Mouse (Mus musculus): ENCODE data around the gene Fam234a. TPM values are rescaled to one million over a fixed set of nuclear protein-coding genes. Genes with fewer than 3 reads are reported as not detected.

Fam234a gene
- polyA plus RNA-seq, 1 experiment from 2014 or later = 48.1 TPM

GRCm38 (mm10) chr17:26232863-26233262 lies 11.2 kb downstream of the Fam234a start:
- 0 out of 2 replicates have a peak, but pooled peaks cover 3% of the 10 kb centered on the region for H3K9me3 ChIP-seq (ENCODE audit: control insufficient read depth, low read length)
- ATAC-seq (ENCODE audit: insufficient number of reproducible peaks, insufficient read depth, low FRiP score, low read depth) = no peak

GRCm38 (mm10) chr17:26231156-26231555 lies 12.9 kb downstream of the Fam234a start:
- no peak overlapping the region for H3K4me2 ChIP-seq (ENCODE audit: low read length)
- H3K4me1 ChIP-seq (ENCODE audit: control insufficient read depth in 2 of 2, insufficient read depth in 2 of 2, low read length in 2 of 2) = no peaks in the 10 kb centered on the region
- H3K4me3 ChIP-seq (ENCODE audit: control insufficient read depth in 1 of 2, insufficient read depth in 1 of 2, low read depth in 1 of 2, low read length in 2 of 2) = no peak overlapping the region
- H3K27ac ChIP-seq (replicated peaks in 1 of 2; ENCODE audit: control insufficient read depth in 1 of 2, insufficient read depth in 1 of 2, low read depth in 2 of 2, low read length in 2 of 2) = no peak overlapping the region
- 87% methylated on average over 5 of the region's 5 CpGs for WGBS
- H3K36me3 ChIP-seq (ENCODE audit: control insufficient read depth, insufficient read depth, low read length) = no peaks in the 10 kb centered on the region
- 0 out of 2 replicates have a peak, but pooled peaks cover 3% of the 10 kb centered on the region for H3K9me3 ChIP-seq (ENCODE audit: control insufficient read depth, low read length)
- H3K27me3 ChIP-seq (ENCODE audit: control insufficient read depth, insufficient read depth, low read length) = no peaks in the 10 kb centered on the region
- ATAC-seq (ENCODE audit: insufficient number of reproducible peaks, insufficient read depth, low FRiP score, low read depth) = no peak
- H3K9ac ChIP-seq (ENCODE audit: low read length) = no peak overlapping the region

More at GRCm38 (mm10) chr17:26232863-26233262, 11.2 kb downstream of the Fam234a start:
- no peak overlapping the region for H3K9ac ChIP-seq (ENCODE audit: low read length)
- H3K27ac ChIP-seq (replicated peaks in 1 of 2; ENCODE audit: control insufficient read depth in 1 of 2, insufficient read depth in 1 of 2, low read depth in 2 of 2, low read length in 2 of 2) = no peak overlapping the region
- no peaks in the 10 kb centered on the region for H3K4me1 ChIP-seq (ENCODE audit: control insufficient read depth in 2 of 2, insufficient read depth in 2 of 2, low read length in 2 of 2)
- H3K4me3 ChIP-seq (ENCODE audit: control insufficient read depth in 1 of 2, insufficient read depth in 1 of 2, low read depth in 1 of 2, low read length in 2 of 2) = no peak overlapping the region
- no peaks in the 10 kb centered on the region for H3K36me3 ChIP-seq (ENCODE audit: control insufficient read depth, insufficient read depth, low read length)
- no peak overlapping the region for H3K4me2 ChIP-seq (ENCODE audit: low read length)
- H3K27me3 ChIP-seq (ENCODE audit: control insufficient read depth, insufficient read depth, low read length) = no peaks in the 10 kb centered on the region
- WGBS = 75% methylated on average over 8 of the region's 8 CpGs

- H3K4me3 ChIP-seq (ENCODE audit: control insufficient read depth in 1 of 2, insufficient read depth in 1 of 2, low read depth in 1 of 2, low read length in 2 of 2) = no peak overlapping the region
- no peak overlapping the region for H3K27ac ChIP-seq (replicated peaks in 1 of 2; ENCODE audit: control insufficient read depth in 1 of 2, insufficient read depth in 1 of 2, low read depth in 2 of 2, low read length in 2 of 2)
- H3K9ac ChIP-seq (ENCODE audit: low read length) = no peak overlapping the region
- H3K36me3 ChIP-seq (ENCODE audit: control insufficient read depth, insufficient read depth, low read length) = no peaks in the 10 kb centered on the region
- no peak for ATAC-seq (ENCODE audit: insufficient number of reproducible peaks, insufficient read depth, low FRiP score, low read depth)
- no peaks in the 10 kb centered on the region for H3K27me3 ChIP-seq (ENCODE audit: control insufficient read depth, insufficient read depth, low read length)
- peaks cover 7 to 9% of the 10 kb centered on the region in 2 experiments for H3K4me1 ChIP-seq (ENCODE audit: control insufficient read depth in 2 of 2, insufficient read depth in 2 of 2, low read length in 2 of 2)
- H3K4me2 ChIP-seq (ENCODE audit: low read length) = no peak overlapping the region
- 84% methylated on average over 5 of the region's 5 CpGs for WGBS
- 0 out of 2 replicates have a peak, but pooled peaks cover 3% of the 10 kb centered on the region for H3K9me3 ChIP-seq (ENCODE audit: control insufficient read depth, low read length)
Observed at GRCm38 (mm10) chr17:26229776-26230175, 14.3 kb downstream of the Fam234a start.

GRCm38 (mm10) chr17:26225150-26225549 lies 18.9 kb downstream of the Fam234a start:
- Histone ChIP-seq H3K27me3 (ENCODE audit: control insufficient read depth, insufficient read depth, low read length) (no peaks in the 10 kb centered on the region), H3K4me2 (ENCODE audit: low read length) (no peak overlapping the region), H3K36me3 (ENCODE audit: control insufficient read depth, insufficient read depth, low read length) (0 out of 2 replicates have a peak, but pooled peaks cover 2% of the 10 kb centered on the region), H3K27ac (replicated peaks in 1 of 2; ENCODE audit: control insufficient read depth in 1 of 2, insufficient read depth in 1 of 2, low read depth in 2 of 2, low read length in 2 of 2) (peak overlapping the region in 1 of 2 experiments; percentile 10; a peak in 1 of 4 replicates), H3K4me3 (ENCODE audit: control insufficient read depth in 1 of 2, insufficient read depth in 1 of 2, low read depth in 1 of 2, low read length in 2 of 2) (no peak overlapping the region), H3K4me1 (ENCODE audit: control insufficient read depth in 2 of 2, insufficient read depth in 2 of 2, low read length in 2 of 2) (peaks cover 7 to 9% of the 10 kb centered on the region in 2 experiments), H3K9ac (ENCODE audit: low read length) (no peak overlapping the region), H3K9me3 (ENCODE audit: control insufficient read depth, low read length) (no peaks in the 10 kb centered on the region)
- no peak for ATAC-seq (ENCODE audit: insufficient number of reproducible peaks, insufficient read depth, low FRiP score, low read depth)
- 67% methylated on average over 12 of the region's 12 CpGs for WGBS

GRCm38 (mm10) chr17:26221508-26221907 lies 22.5 kb downstream of the Fam234a start:
- Histone ChIP-seq H3K27me3 (ENCODE audit: control insufficient read depth, insufficient read depth, low read length) (no peaks in the 10 kb centered on the region), H3K4me1 (ENCODE audit: control insufficient read depth in 2 of 2, insufficient read depth in 2 of 2, low read length in 2 of 2) (peaks cover 7 to 9% of the 10 kb centered on the region in 2 experiments), H3K4me3 (ENCODE audit: control insufficient read depth in 1 of 2, insufficient read depth in 1 of 2, low read depth in 1 of 2, low read length in 2 of 2) (no peak overlapping the region), H3K4me2 (ENCODE audit: low read length) (no peak overlapping the region), H3K27ac (replicated peaks in 1 of 2; ENCODE audit: control insufficient read depth in 1 of 2, insufficient read depth in 1 of 2, low read depth in 2 of 2, low read length in 2 of 2) (no peak overlapping the region), H3K9me3 (ENCODE audit: control insufficient read depth, low read length) (no peaks in the 10 kb centered on the region), H3K36me3 (ENCODE audit: control insufficient read depth, insufficient read depth, low read length) (peaks cover 16% of the 10 kb centered on the region; the same call in 1 of the 2 replicates), H3K9ac (ENCODE audit: low read length) (no peak overlapping the region)
- ATAC-seq (ENCODE audit: insufficient number of reproducible peaks, insufficient read depth, low FRiP score, low read depth) = no peak
- 67% methylated on average over 2 of the region's 2 CpGs for WGBS

GRCm38 (mm10) chr17:26212681-26213080 lies 31.4 kb downstream of the Fam234a start:
- peaks cover 18% of the 10 kb centered on the region for H3K36me3 ChIP-seq (ENCODE audit: control insufficient read depth, insufficient read depth, low read length)
- 77% methylated on average over 11 of the region's 11 CpGs for WGBS
- H3K4me2 ChIP-seq (ENCODE audit: low read length) = no peak overlapping the region
- no peaks in the 10 kb centered on the region for H3K9me3 ChIP-seq (ENCODE audit: control insufficient read depth, low read length)
- no peak for ATAC-seq (ENCODE audit: insufficient number of reproducible peaks, insufficient read depth, low FRiP score, low read depth)
- H3K27me3 ChIP-seq (ENCODE audit: control insufficient read depth, insufficient read depth, low read length) = no peaks in the 10 kb centered on the region
- H3K4me3 ChIP-seq (ENCODE audit: control insufficient read depth in 1 of 2, insufficient read depth in 1 of 2, low read depth in 1 of 2, low read length in 2 of 2) = no peak overlapping the region
- no peaks in the 10 kb centered on the region for H3K4me1 ChIP-seq (ENCODE audit: control insufficient read depth in 2 of 2, insufficient read depth in 2 of 2, low read length in 2 of 2)
- H3K27ac ChIP-seq (replicated peaks in 1 of 2; ENCODE audit: control insufficient read depth in 1 of 2, insufficient read depth in 1 of 2, low read depth in 2 of 2, low read length in 2 of 2) = no peak overlapping the region
- H3K9ac ChIP-seq (ENCODE audit: low read length) = no peak overlapping the region

- WGBS = 86% methylated on average over 7 of the region's 7 CpGs
- Histone ChIP-seq H3K4me3 (ENCODE audit: control insufficient read depth in 1 of 2, insufficient read depth in 1 of 2, low read depth in 1 of 2, low read length in 2 of 2) (no peak overlapping the region), H3K4me2 (ENCODE audit: low read length) (no peak overlapping the region), H3K36me3 (ENCODE audit: control insufficient read depth, insufficient read depth, low read length) (peaks cover 18% of the 10 kb centered on the region), H3K9me3 (ENCODE audit: control insufficient read depth, low read length) (no peaks in the 10 kb centered on the region), H3K27me3 (ENCODE audit: control insufficient read depth, insufficient read depth, low read length) (no peaks in the 10 kb centered on the region), H3K27ac (replicated peaks in 1 of 2; ENCODE audit: control insufficient read depth in 1 of 2, insufficient read depth in 1 of 2, low read depth in 2 of 2, low read length in 2 of 2) (no peak overlapping the region), H3K9ac (ENCODE audit: low read length) (no peak overlapping the region), H3K4me1 (ENCODE audit: control insufficient read depth in 2 of 2, insufficient read depth in 2 of 2, low read length in 2 of 2) (no peaks in the 10 kb centered on the region)
- ATAC-seq (ENCODE audit: insufficient number of reproducible peaks, insufficient read depth, low FRiP score, low read depth) = no peak
Observed at GRCm38 (mm10) chr17:26212241-26212640, 31.8 kb downstream of the Fam234a start.

- H3K9ac ChIP-seq (ENCODE audit: low read length) = no peak within 1 kb of the TSS
- no peak within 1 kb of the TSS for H3K4me3 ChIP-seq (ENCODE audit: control insufficient read depth in 1 of 2, insufficient read depth in 1 of 2, low read depth in 1 of 2, low read length in 2 of 2)
- H3K36me3 ChIP-seq (ENCODE audit: control insufficient read depth, insufficient read depth, low read length) = no peaks in the 10 kb centered on the region
- H3K4me2 ChIP-seq (ENCODE audit: low read length) = no peak within 1 kb of the TSS
- H3K27me3 ChIP-seq (ENCODE audit: control insufficient read depth, insufficient read depth, low read length) = peaks cover 22% of the 10 kb centered on the region
- 84% methylated on average over 12 of the region's 12 CpGs for WGBS
- H3K9me3 ChIP-seq (ENCODE audit: control insufficient read depth, low read length) = no peaks in the 10 kb centered on the region
- peaks cover 0 to 6% of the 10 kb centered on the region in 2 experiments; a peak in 2 of 4 replicates for H3K4me1 ChIP-seq (ENCODE audit: control insufficient read depth in 2 of 2, insufficient read depth in 2 of 2, low read length in 2 of 2)
- H3K27ac ChIP-seq (replicated peaks in 1 of 2; ENCODE audit: control insufficient read depth in 1 of 2, insufficient read depth in 1 of 2, low read depth in 2 of 2, low read length in 2 of 2) = no peak within 1 kb of the TSS
- no peak for ATAC-seq (ENCODE audit: insufficient number of reproducible peaks, insufficient read depth, low FRiP score, low read depth)
Observed at GRCm38 (mm10) chr17:26207686-26208085, 36.4 kb downstream of the Fam234a start, which contains the start of gene Arhgdig. TSS of gene Arhgdig (minus strand) at chr17:26207786.
